Mouse (Mus musculus): ENCODE measurements around the gene Nsun5.

Gene Nsun5

DNA sequence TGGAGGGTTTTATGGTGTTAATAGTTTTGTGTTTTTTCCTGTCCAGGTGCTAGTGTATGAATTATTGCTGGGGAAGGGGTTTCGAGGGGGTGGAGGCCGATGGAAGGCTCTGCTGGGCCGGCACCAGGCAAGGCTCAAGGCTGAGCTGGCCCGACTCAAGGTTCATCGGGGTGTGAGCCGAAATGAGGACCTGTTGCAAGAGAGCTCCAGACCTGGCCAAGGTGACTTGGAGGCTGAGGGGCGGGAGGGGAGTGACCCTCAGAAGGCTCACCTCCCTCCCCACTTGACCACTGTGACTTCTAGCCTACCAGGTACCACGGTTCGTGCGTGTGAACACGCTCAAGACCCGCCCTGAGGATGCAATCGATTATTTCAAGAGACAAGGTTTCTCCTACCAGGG lies 1.4 kb downstream of the Nsun5 start:
- in situ Hi-C loops (cut with MboI, MseI), result loop anchor here in 1 of 2 experiments (10.0 kb wide), 1 partner anchor 146 kb away; no protein-coding TSS in a partner anchor

DNA sequence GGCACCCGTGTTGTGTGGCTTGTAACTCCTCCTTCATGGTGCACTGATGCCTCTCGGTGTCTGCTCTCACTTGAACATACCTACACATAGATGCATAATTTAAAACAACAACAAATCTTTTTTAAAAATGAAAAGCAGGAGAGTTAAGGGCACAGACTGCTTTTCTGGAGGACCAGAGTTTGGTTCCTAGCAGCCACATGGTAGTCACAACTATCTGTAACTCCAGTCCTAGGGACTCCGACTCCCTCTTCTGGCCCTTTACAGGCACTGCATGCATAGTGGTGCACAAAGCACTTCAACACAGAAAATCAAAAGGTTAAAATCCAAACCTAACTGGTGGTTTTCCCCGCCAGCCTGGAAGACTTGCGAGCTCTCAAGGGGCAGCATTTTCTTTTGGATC lies 3.8 kb downstream of the Nsun5 start:
- in situ Hi-C loops (cut with MboI, MseI), result loop anchor here in 1 of 2 experiments (10.0 kb wide), 1 partner anchor 149 kb away; no protein-coding TSS in a partner anchor

DNA sequence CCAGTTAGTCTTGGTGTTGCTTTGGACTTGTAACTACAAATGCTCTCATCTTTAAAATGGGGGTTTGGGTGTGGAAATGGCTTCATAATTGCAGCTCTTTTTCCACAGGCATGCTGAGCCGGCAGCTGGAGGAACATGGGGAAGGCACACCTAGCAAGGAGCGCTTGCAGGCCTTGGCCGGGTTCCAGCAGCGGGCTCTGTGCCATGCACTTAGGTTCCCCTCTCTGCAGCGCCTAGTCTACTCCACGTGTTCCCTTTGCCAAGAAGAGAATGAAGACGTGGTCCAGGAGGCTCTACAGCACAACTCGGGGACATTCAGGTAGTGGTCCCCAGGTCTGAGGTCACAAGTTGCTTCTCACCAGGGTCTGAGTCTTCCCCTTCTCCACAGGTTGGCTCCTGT lies 5.4 kb downstream of the Nsun5 start:
- in situ Hi-C loops (cut with MboI, MseI), result loop anchor here in 1 of 2 experiments (10.0 kb wide), 1 partner anchor 150 kb away; no protein-coding TSS in a partner anchor

DNA sequence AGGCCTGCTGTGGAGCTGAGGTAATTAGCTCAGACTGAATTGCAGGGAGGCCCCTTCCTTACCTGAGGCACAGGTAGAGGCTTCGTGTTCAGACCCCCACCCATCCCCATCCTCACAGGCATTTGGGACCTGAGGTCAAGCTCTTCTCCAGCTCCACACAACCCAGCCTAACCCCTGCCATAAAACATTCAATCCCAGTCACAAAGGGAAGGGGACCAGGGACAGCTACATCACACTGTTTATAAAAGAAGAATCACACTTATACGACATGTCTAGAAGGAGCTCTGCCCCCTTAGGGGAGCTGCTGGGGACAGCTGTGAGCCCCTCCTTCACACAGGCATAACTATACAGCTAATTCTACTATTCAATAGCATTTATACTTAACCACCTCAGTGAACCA lies 6.6 kb downstream of the Nsun5 start:
- in situ Hi-C loops (cut with MboI, MseI), result loop anchor here in 1 of 2 experiments (10.0 kb wide), 1 partner anchor 152 kb away; no protein-coding TSS in a partner anchor

DNA sequence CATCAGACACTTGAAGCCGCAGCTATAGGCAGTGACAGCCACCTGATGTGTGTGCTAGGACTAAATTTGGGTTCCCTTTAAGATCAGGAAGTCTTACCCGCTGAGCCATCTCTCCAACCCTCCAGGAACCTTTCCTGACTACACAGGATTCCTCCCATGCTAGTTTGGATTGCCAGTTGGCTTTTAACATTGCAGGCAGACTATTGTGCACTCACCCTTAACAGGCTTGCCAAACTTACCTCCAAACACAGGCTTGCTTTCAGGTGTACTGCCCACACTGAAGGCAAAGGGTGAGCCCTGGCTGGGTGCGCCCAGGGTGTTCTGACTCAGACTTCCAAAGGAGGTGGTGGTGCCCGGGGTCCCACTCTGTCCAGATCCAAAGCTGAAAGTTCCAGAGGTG lies 10.9 kb downstream of the Nsun5 start:
- in situ Hi-C loops (cut with MboI, MseI), result no loop called here

DNA sequence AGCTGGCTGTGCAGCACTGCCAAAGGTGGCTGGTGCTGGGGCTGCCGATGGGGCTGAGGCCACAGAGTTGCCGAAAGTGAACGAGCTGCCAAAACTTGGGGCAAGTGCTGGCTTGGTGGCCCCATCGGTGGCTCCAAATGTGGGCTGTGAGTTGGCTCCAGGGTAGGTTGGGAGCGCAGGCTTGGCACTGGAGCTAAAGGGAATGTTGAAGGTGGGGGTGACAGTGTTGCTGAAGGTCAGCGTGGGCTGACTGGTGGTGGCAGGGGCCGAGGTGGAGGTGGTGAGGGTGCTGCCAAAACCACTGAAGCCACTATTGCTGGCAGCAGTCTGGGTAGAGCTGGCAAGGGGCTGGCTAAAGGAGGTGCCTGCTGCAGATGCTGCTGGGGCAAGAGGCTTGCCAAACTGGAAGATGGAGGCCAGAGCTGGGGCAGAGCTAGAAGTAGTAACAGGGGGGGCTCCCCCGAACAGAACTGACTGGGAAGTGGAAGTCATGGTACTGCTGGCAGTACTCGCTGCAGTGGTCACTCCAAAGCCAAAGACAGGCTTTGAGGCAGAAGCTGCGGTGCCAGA lies 11.7 kb downstream of the Nsun5 start:
- in situ Hi-C loops (cut with MboI, MseI), result no loop called here

DNA sequence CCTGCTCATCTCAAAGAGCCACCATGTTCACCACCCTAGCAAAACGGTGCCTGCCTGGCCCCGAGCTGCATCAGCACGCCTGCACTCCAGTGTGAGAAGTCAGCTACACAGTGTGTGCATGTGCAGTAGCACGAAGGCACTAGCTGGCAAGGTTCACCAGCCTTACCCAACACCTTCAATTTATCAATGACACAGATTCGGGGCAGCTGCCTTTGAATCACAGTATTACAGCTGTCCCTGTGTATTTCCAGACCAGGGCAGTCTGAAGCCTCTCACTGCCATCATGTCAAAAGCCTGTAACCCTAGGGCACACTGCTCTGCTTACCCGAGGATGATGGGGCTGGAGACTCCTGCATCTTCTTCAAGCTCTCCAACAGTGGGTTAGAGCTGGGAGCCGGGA lies 13.0 kb downstream of the Nsun5 start:
- in situ Hi-C loops (cut with MboI, MseI), result no loop called here

DNA sequence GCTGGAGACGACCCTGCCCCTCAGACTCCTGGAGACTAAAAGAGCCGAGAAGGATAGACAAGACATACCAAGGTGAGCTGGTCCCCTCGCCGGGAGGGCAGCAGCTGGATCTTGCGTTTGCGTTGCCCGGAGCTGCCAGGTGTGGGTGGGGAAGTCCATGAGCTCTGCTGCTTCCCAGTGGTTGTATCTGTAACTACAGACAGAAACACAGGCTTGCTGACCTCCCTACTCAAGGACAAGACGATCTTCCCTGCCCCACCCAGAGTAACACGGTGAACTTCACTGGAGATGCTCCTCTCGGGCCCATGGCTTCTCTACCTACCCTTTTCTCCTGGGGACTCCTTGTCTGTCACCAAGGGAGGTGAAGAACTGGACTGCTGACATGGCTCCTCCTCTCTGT lies 14.0 kb downstream of the Nsun5 start:
- in situ Hi-C loops (cut with MboI, MseI), result no loop called here

DNA sequence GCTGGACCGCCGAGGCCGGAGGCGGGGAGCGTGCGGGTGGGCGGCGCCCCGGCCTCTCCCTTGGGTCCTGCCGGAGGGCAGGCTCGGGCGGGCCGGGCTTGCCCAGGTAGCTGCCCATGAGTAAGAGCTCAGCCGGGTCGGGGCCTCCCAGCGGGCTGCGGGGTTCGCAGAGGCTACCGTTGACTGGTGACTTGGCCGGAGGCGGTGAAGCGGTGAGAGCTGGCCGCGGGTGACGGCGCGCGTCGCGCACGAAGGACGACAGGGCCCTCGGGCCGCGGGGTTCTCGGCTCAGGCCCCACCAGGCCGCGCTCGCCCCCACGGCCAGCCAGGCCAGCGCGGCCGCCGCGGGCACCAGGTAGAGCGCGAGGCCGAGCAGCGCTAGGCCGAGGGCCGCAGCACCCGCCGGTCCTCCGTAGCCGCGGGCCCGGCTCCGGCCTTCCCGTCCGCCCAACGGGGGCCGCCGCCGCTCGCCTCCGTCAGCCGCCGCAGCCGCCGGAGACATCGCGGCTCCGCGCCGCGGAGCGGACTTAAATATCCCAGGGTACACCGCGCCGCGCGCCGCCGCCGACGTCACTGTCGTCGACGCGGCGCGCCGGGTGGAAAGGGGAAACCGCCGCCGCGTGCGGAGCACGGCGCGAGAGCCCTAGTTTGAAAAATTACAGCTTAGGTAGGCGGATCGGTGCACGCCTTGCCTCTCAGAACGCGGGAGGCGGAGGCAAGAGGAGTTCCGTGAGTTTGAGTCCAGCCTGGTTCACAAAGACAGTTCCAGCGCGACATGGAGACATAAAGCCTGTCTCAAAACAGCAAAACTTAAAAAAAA lies 24.5 kb downstream of the Nsun5 start, which contains the start of gene Pom121:
TSS of gene Pom121 (minus strand) at position 543 of the 820 bp plus-strand sequence.
- in situ Hi-C loops (cut with MboI, MseI), result no loop called here

DNA sequence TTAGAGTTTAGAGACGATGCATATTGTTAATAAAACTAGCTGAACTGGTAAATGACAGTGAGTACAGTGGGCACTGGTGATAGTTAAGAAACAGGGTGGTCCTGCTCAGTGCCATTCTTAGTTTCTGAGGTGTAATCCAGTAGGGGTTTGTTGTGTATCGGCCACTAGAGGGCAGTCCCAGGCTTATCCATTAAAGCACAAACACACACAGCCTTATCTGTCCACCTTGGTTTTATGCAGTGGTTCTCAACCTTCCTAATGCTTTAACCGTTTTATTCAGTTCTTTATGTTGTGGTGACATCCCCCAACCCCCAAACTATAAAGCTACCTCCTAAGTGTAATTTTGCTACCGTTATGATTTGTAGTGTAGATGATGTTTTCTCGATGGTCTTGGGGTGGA lies 26.1 kb downstream of the Nsun5 start:
- in situ Hi-C loops (cut with MboI, MseI), result loop anchor here in 1 of 2 experiments (5.0 kb wide), 1 partner anchor 561 kb away; no protein-coding TSS in a partner anchor

DNA sequence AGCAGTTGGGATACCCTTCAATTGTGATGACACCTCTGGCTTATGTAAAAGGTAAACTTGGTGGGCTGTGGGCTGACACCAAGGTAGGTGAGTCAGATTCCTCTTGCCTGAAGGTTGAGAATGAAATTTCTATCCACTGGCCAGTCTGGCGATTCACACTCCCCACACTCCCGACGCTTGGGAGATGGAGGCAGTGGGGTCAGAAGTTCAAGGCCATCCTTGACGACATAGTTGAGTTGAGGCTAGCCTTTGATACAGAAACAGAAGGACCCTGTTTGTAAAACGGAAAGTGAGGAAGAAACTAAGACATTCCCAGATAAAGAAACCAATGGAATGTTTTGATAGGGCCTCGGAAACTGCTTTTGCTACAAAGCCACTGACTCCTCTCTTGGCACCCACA lies 29.6 kb downstream of the Nsun5 start:
- in situ Hi-C loops (cut with MboI, MseI), result loop anchor here in 1 of 2 experiments (5.0 kb wide), 1 partner anchor 558 kb away; no protein-coding TSS in a partner anchor

DNA sequence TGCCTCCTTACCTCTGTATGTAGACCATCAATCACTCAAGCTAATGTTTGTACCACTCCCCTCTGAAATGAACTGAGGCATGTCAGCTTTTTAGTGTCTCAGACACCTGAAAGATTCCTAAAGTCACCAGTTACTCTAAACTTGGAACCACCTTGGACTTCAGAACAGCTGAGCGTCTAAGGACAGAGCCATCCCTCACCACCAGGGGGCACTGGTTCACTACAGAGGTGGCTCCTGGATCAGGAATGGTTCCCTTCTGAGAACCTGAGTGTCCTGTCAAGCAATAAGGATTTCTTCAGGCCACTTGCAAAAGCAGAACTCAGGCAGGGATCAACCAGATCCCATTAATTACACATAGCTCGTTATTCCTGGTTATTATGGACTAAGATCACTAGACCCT lies 30.5 kb downstream of the Nsun5 start:
- in situ Hi-C loops (cut with MboI, MseI), result loop anchor here (5.0 to 10.0 kb wide), 2 partner anchors 62 to 355 kb away; no protein-coding TSS in a partner anchor

DNA sequence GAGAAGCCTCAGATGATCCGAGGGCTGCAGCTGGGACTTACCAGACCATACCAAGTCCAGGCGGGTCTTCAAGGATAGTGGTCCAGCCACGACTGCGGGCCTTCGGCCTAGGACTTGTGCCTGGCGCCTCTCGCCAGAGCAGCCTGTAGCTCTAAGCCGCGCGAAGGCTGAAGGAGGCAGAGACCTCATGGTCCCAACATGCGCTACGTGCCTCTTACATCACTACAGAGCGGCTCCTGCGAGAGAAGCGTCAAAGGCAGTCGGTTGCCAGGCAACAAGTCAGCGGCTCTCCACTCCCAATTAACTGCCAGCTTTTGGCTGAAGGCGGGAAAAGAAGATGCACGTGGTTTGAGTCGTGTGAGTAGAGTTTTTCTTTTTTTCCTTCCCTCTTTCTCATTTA lies 34.9 kb downstream of the Nsun5 start:
- in situ Hi-C loops (cut with MboI, MseI), result loop anchor here (5.0 to 10.0 kb wide), 2 partner anchors 58 to 350 kb away; no protein-coding TSS in a partner anchor

DNA sequence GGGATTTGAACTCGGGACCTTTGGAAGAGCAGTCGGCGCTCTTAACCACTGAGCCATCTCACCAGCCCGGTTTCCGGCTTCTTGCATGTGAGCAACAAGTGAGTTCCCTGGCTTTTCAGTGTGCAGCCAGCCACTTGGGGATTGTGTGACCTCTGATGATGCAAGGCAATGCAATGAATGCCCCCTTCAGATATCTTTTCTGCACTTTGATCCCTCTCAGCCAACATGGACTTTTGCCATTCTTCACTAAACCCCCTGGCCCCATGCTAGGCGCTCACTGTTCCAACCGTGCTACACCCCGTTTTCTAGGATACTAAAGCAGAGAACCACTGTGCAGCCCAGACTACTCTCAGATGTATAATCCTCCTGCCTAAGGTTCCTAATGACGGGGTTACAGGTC lies 35.7 kb downstream of the Nsun5 start:
- in situ Hi-C loops (cut with MboI, MseI), result loop anchor here in 1 of 2 experiments (10.0 kb wide), 1 partner anchor 349 kb away; no protein-coding TSS in a partner anchor

DNA sequence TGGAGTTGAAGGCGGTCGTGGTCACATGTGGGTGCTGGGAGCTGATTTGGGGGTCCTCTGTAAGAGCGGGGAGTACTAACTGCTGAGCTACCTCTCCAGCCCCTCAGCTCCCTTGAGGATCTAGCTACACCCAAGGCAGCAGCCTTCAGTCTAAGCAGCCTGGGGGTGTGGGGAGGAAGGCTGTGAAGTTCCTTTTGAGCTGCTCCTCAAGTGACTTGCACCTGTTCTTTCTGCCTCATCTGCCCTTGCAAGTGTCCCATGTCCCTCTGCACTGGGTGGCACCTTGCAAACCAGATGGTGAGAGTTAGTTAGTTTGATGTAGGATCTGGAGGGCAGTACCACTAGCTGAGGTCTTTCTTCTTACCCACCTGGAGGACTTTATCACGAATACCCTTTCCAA lies 38.4 kb downstream of the Nsun5 start:
- in situ Hi-C loops (cut with MboI, MseI), result loop anchor here in 1 of 2 experiments (10.0 kb wide), 1 partner anchor 347 kb away; no protein-coding TSS in a partner anchor

DNA sequence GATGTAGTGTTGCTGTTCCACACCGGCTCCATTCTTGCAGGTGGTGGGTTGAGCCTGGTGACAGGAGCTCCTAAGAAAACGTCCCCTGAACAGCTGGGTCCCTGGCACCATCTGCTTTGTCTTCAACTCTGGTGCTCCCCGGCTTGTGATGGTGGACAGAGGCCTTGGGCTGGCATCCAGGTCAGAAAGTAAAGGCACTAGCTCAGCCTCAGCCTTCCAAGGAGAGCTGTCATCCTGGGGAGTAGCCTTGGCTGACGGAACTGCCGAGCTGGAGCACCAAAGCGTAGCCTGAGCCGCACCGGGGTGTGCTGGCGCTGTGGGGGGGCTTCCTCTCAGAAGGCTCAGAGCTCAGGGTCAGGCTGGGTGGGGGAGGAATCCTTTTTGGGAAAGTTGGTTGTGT lies 40.5 kb downstream of the Nsun5 start:
- in situ Hi-C loops (cut with MboI, MseI), result no loop called here

Data from T-helper 17 cell (primary cell).